Mouse (Mus musculus) thymus, postnatal 36 days (tissue): ENCODE measurements around the gene Psmd5.
"Not testable (repeated sequence)": the region's sequence is repeated elsewhere in the genome, so short reads cannot be mapped to it uniquely, and the experiment has no call there.

Experiments
- DNase-seq, 2 experiments: peaks; one replicate each; pipeline ENCODE4 v3.0.0; 2022; ENCODE audit warnings: mixed read lengths in 2 of 2

Psmd5 gene

GRCm38 (mm10) chr2:34895503-34896113 lies 20.8 kb upstream of the Psmd5 start:
- DNase-seq, result no peak

GRCm38 (mm10) chr2:34893950-34894349 lies 19.2 kb upstream of the Psmd5 start:
- DNase-seq, result no peak

- no peak for DNase-seq
Measured at GRCm38 (mm10) chr2:34884186-34884585, 9.4 kb upstream of the Psmd5 start.

- no peak for DNase-seq
Measured at GRCm38 (mm10) chr2:34883190-34883589, 8.4 kb upstream of the Psmd5 start.

GRCm38 (mm10) chr2:34882757-34883156 lies 8.0 kb upstream of the Psmd5 start:
- no peak for DNase-seq

GRCm38 (mm10) chr2:34880054-34880453 lies 5.3 kb upstream of the Psmd5 start:
- DNase-seq, result no peak

- no peak for DNase-seq
Measured at GRCm38 (mm10) chr2:34874271-34874670, 497 bp downstream of the Psmd5 start, which contains the start of gene Cutal. TSS of gene Cutal (plus strand) at chr2:34874396.

GRCm38 (mm10) chr2:34870520-34871474 lies 4.0 kb downstream of the Psmd5 start:
- DNase-seq, result peak; percentile 91 to 95

GRCm38 (mm10) chr2:34869680-34870079 lies 5.1 kb downstream of the Psmd5 start:
- DNase-seq, result no peak

- no peak for DNase-seq
Measured at GRCm38 (mm10) chr2:34857728-34858127, 17.0 kb downstream of the Psmd5 start.

GRCm38 (mm10) chr2:34855265-34855664 lies 19.5 kb downstream of the Psmd5 start:
- DNase-seq, result no peak

- DNase-seq, result no peak
Measured at GRCm38 (mm10) chr2:34847702-34848101, 27.1 kb downstream of the Psmd5 start.

- DNase-seq, result no peak
Measured at GRCm38 (mm10) chr2:34843211-34843939, 31.4 kb downstream of the Psmd5 start.

GRCm38 (mm10) chr2:34841706-34842105 lies 33.1 kb downstream of the Psmd5 start:
- DNase-seq, result no peak

- DNase-seq, result not testable (repeated sequence)
Measured at GRCm38 (mm10) chr2:34840143-34840542, 34.6 kb downstream of the Psmd5 start.

- DNase-seq, result no peak
Measured at GRCm38 (mm10) chr2:34835669-34836068, 39.1 kb downstream of the Psmd5 start.

- no peak for DNase-seq
Measured at GRCm38 (mm10) chr2:34833624-34834023, 41.1 kb downstream of the Psmd5 start.

GRCm38 (mm10) chr2:34832766-34833457 lies 41.9 kb downstream of the Psmd5 start, which contains the start of gene Gm34653:
TSS of gene Gm34653 (plus strand) at chr2:34833007.
- DNase-seq, result not testable (repeated sequence)

GRCm38 (mm10) chr2:34830066-34830465 lies 44.7 kb downstream of the Psmd5 start:
- DNase-seq, result not testable (repeated sequence)

- no peak for DNase-seq
Measured at GRCm38 (mm10) chr2:34828026-34828425, 46.7 kb downstream of the Psmd5 start.

- DNase-seq, result no peak
Measured at GRCm38 (mm10) chr2:34827591-34827990, 47.2 kb downstream of the Psmd5 start.

GRCm38 (mm10) chr2:34826460-34827231 lies 48.1 kb downstream of the Psmd5 start:
- DNase-seq, result no peak
